Mouse (Mus musculus) embryonic facial prominence, embryonic 10.5 days (tissue): ENCODE data around the gene Lenep. TPM values are rescaled to one million over a fixed set of nuclear protein-coding genes. Genes with fewer than 3 reads are reported as not detected.

Source experiments
- DNase-seq: peaks from one replicate; pipeline ENCODE4 v3.0.0-alpha.2; 2017; ENCODE audit warnings: low spot score
- H3K27ac ChIP-seq: fragments of 300-500 bp; sonication (generic); replicated peaks from 2 replicates; pipeline ENCODE4 v1.5.1; 2016; ENCODE audit warnings: mild to moderate bottlenecking
- H3K27me3 ChIP-seq: fragments of 300-500 bp; sonication (generic); replicated peaks from 2 replicates; pipeline ENCODE4 v1.6.1; 2016; ENCODE audit warnings: low read depth, mild to moderate bottlenecking; ENCODE audit not compliant: poor library complexity, severe bottlenecking
- H3K36me3 ChIP-seq: fragments of 300-500 bp; sonication (generic); replicated peaks from 2 replicates; pipeline ENCODE4 v1.6.1; 2016; ENCODE audit warnings: mild to moderate bottlenecking, moderate library complexity
- H3K4me1 ChIP-seq: fragments of 300-500 bp; sonication (generic); 2 replicates; pipeline ENCODE4 v1.6.1; 2016
- H3K4me3 ChIP-seq: fragments of 300-500 bp; sonication (generic); 2 replicates; pipeline ENCODE4 v1.5.1; 2016; ENCODE audit warnings: mild to moderate bottlenecking, moderate library complexity
- H3K9me3 ChIP-seq: fragments of 300-500 bp; sonication (generic); 2 replicates; pipeline ENCODE4 v1.6.1; 2016; ENCODE audit warnings: mild to moderate bottlenecking
- WGBS: fragments of 180-500 bp; shearing (Covaris S2); methylation state at CpG from one replicate; pipeline ENCODE4 v1.1.7; 2016; 5-methylcytosine and 5-hydroxymethylcytosine counted together
- polyA plus RNA-seq: library from polyadenylated mRNA; unstranded; fragments of >200 nt; fragmentation: Nextera tagmentation; extraction: Ambion mirVana; gene quantifications from 2 replicates; pipeline ENCODE4 v1.2.1, GENCODE M21; 2016

Lenep gene
- polyA plus RNA-seq, 1 experiment from 2014 or later, result not detected

DNA sequence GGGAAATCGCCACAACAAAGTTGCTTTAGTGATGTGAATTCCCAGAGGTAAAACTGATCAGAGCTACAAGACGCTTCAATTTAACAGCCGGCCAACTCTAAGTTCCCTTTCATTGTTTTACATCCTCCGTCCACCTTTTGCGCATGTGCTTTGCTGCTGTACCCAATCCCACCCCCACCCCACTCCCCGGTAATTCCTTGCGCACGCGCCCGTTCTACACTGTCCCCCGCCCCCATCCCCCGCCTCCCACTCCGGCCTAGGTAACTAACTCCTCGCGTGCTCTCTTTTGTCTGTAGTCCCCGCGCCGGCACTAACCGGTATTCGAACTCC is 15.2 kb upstream of the Lenep start:
- H3K27ac ChIP-seq, result peak overlapping the region; percentile 92
- H3K36me3 ChIP-seq, result peaks cover 40% of the 10 kb centered on the region
- DNase-seq, result no peak
- peak overlapping the region; percentile 76 for H3K4me3 ChIP-seq
- H3K9me3 ChIP-seq, result no peaks in the 10 kb centered on the region
- H3K4me1 ChIP-seq, result peaks cover 47% of the 10 kb centered on the region
- under 1% methylated on average over 20 of the region's 20 CpGs for WGBS
- H3K27me3 ChIP-seq, result no peaks in the 10 kb centered on the region

DNA sequence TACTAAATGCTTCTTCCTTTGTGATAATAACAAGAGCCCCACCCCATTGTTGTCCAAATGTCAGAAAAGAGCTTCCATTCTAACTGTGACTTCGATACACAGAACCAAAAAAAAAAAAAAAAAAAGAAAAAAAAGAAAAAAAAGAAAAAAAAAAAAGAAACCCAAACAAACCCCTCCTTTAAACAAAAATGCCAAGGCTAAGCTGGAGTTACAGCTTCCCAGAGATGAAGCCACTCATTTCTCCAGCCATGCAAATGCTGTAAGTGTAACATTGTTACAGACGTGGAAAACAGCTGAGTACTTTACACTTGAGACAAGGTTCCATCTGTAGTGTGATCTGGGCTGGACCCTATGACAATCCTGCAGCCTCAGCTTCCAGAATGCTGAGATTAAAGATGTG is 14.5 kb upstream of the Lenep start:
- H3K4me1 ChIP-seq, result peaks cover 40% of the 10 kb centered on the region
- no peaks in the 10 kb centered on the region for H3K9me3 ChIP-seq
- H3K27me3 ChIP-seq, result no peaks in the 10 kb centered on the region
- 36% methylated on average over 2 of the region's 2 CpGs for WGBS
- H3K36me3 ChIP-seq, result peaks cover 40% of the 10 kb centered on the region
- H3K4me3 ChIP-seq, result peak overlapping the region; percentile 76
- no peak for DNase-seq
- H3K27ac ChIP-seq, result peak overlapping the region; percentile 92

DNA sequence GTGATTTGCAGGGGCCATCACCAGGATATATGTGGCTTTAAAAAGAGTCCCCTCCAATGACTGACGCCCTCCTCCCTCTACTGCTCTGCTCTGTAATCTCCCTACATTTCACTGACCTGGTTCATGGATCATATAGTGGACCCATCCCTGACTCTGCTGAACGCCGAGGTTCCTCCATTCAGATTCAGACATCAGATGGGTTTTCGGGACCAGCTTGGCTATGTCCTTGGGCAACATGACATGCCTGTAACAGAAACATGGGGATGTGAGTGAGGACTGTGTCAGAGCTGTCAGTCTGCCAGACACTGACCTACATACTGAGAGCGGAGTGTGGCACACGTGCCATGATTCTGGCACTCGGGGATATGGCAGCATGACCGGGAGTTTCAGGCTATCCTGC is 13.6 kb upstream of the Lenep start:
- Histone ChIP-seq H3K36me3 (peaks cover 40% of the 10 kb centered on the region), H3K4me3 (peak overlapping the region; percentile 76), H3K9me3 (no peaks in the 10 kb centered on the region), H3K27me3 (no peaks in the 10 kb centered on the region), H3K27ac (no peak overlapping the region), H3K4me1 (peaks cover 34% of the 10 kb centered on the region)
- no peak for DNase-seq
- 96% methylated on average over 8 of the region's 8 CpGs for WGBS

DNA sequence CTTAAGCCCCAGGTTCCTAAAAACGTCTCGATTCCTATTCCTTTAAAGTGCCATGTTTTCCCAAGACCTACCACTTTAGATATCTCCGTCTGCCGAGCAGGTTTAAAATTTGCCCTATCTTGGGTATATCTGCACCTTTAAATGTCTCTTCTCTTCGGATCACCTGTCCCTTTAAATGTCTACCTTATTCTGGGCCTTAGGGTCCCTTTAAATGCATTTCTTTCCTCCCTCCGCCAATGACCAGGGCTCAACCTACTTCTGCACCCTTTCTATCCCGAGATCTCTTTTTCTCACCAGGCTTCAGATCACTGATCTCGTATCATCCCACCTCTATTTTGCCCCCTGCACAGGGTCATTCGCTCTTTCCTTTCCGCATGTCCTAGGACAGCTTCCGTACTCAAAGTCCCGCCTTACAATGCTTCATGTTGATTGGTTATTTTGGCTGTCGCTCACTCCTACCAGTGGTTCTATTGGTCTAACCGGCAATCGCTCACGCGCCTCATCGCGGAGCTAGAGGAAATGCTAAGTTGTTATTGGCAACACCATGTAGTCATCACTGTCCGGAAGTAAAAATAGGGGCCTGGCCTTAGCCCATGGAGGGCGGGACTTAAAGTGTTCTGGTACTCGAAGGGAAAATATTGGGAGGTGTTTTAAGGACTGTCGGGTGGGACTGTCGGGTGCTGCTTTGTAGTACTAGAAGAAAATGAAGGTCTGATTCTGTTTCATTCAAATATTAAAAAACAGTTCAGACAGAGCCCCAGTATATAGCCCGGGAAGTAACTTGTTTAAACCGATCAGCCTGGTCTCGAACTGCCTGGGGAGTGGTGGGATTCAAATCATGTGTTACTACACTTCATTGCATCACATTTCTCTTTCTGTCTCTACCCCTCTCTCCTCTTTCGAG is 9.1 kb upstream of the Lenep start, which contains the start of gene Flad1:
Flad1 (minus strand) TSS at position 381 of the 904 bp plus-strand sequence.
- peak within 1 kb of the TSS; percentile 62 for H3K4me3 ChIP-seq
- WGBS, result 6% methylated on average over 28 of the region's 28 CpGs
- H3K36me3 ChIP-seq, result peaks cover 61% of the 10 kb centered on the region
- H3K27ac ChIP-seq, result peak within 1 kb of the TSS; percentile 62
- peaks cover 17% of the 10 kb centered on the region for H3K4me1 ChIP-seq
- H3K27me3 ChIP-seq, result no peaks in the 10 kb centered on the region
- no peaks in the 10 kb centered on the region for H3K9me3 ChIP-seq
- DNase-seq, result peak; percentile 95

DNA sequence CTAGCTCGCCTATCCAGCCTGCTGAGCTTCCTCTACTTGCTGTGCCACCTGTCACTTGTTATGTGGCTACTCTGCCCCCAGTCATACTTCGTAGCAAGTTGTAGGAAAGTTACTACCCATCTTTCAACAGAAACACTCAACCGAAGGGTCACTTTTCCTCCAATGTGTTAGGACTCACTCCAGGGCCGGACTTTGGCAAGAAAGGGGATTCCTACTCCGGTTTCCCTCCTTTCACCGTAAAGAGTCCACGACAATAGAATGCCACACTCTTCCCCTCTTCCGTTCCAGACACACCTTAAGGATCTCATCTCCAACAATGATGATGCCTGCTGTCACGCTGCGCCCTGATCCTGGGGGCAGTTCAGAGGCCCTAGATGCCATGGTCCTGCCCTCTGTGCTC is 8.3 kb upstream of the Lenep start:
- 80% methylated on average over 10 of the region's 10 CpGs for WGBS
- Histone ChIP-seq H3K4me3 (peak overlapping the region; percentile 62), H3K36me3 (peaks cover 53% of the 10 kb centered on the region), H3K27ac (peak overlapping the region; percentile 62), H3K4me1 (peaks cover 9% of the 10 kb centered on the region), H3K9me3 (no peaks in the 10 kb centered on the region), H3K27me3 (no peaks in the 10 kb centered on the region)
- no peak for DNase-seq

DNA sequence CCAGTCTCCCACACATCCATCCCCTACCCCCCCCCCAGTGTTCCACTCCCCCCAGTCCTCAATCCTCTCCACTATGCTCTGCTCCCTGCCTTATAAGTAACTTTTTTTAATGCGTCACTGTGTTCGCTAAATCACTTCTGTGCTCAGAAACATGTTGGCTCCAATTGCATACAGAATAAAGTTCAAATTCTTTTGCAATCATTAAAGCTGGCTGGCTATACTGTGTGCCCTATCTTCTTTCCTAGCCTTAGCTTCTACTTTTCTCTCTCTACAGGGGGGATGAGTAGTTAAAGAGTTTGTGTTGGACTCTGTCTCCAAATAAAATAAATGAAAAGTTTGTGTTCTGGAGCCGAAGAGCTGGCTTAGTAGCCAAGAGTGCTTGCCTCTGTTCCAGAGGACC is 7.1 kb upstream of the Lenep start:
- peaks cover 49% of the 10 kb centered on the region for H3K36me3 ChIP-seq
- H3K27me3 ChIP-seq, result no peaks in the 10 kb centered on the region
- 0 out of 2 replicates have a peak overlapping the region, but pooled peaks have one; percentile 3 for H3K4me3 ChIP-seq
- DNase-seq, result no peak
- WGBS, result 95% methylated on average over 3 of the region's 3 CpGs
- peaks cover 9% of the 10 kb centered on the region for H3K4me1 ChIP-seq
- H3K9me3 ChIP-seq, result no peaks in the 10 kb centered on the region
- no peak overlapping the region for H3K27ac ChIP-seq

DNA sequence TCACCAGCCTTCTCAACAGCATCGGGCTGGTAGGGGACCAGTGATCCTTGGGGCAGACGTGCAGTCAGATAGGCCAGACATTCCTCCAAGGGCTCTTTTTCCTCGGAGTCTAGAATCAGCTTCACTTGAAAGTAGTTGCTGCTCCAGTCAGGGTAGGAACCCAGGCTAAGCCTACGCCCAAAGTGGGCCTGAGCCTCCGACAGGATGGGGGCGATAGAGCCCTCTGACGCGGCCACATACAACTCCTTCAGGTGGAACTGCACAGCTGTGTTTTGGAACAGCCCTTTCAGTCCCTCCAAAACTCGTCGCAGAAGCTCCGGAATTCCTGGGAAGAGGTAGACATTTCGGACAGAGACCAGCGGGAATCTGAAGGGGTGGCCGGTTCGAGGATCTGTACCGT is 5.9 kb upstream of the Lenep start:
- no peaks in the 10 kb centered on the region for H3K9me3 ChIP-seq
- no peaks in the 10 kb centered on the region for H3K27me3 ChIP-seq
- H3K27ac ChIP-seq, result no peak overlapping the region
- H3K4me1 ChIP-seq, result peaks cover 9% of the 10 kb centered on the region
- DNase-seq, result no peak
- peaks cover 47% of the 10 kb centered on the region for H3K36me3 ChIP-seq
- WGBS, result 63% methylated on average over 16 of the region's 16 CpGs
- no peak overlapping the region for H3K4me3 ChIP-seq

DNA sequence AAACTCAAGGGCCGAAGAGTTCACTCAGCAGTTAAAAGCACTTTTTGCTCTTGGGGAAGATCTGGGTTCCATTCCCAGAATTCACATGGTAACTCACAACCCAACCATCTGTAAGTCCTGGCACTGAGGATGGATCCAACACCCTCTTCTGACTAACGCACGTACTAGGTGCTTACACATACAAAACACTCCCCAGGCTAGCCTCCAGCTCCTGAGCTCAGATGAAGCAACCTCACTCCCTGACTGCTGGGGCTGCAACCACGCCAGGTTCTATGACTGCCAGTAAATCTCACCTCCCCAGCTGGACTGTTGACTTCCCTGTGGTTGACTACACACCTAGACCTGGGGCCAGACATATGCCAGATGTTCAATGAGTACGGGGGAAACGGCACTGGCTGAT is 4.3 kb upstream of the Lenep start:
- Histone ChIP-seq H3K4me3 (no peak overlapping the region), H3K27me3 (no peaks in the 10 kb centered on the region), H3K4me1 (peaks cover 9% of the 10 kb centered on the region), H3K27ac (no peak overlapping the region), H3K36me3 (peaks cover 56% of the 10 kb centered on the region), H3K9me3 (no peaks in the 10 kb centered on the region)
- WGBS, result 93% methylated on average over 6 of the region's 6 CpGs
- DNase-seq, result no peak

DNA sequence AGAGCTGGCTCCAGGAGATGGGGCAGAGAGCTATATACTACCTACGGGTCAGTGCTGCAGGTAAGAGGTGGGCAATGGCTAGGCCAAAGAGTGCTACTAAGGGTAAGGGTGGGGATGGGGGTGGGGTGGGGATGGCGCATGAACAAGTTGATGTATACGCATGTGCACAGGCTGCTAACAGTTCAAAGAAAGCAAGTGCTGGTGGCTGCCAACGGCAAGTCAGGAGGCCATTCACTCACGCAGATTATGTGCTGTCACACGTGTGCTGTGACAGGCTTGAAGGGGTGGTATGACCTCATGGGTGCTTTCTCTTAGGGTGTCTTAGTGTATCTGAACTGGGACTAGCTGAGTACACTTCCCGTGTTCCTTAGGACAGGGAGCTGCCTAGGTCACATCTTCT is 1.3 kb downstream of the Lenep start:
- no peak overlapping the region for H3K4me3 ChIP-seq
- peaks cover 6% of the 10 kb centered on the region for H3K4me1 ChIP-seq
- H3K27ac ChIP-seq, result no peak overlapping the region
- H3K36me3 ChIP-seq, result peaks cover 41% of the 10 kb centered on the region
- H3K9me3 ChIP-seq, result no peaks in the 10 kb centered on the region
- DNase-seq, result no peak
- WGBS, result 91% methylated on average over 7 of the region's 7 CpGs
- no peaks in the 10 kb centered on the region; the same call in 1 of the 2 replicates for H3K27me3 ChIP-seq

DNA sequence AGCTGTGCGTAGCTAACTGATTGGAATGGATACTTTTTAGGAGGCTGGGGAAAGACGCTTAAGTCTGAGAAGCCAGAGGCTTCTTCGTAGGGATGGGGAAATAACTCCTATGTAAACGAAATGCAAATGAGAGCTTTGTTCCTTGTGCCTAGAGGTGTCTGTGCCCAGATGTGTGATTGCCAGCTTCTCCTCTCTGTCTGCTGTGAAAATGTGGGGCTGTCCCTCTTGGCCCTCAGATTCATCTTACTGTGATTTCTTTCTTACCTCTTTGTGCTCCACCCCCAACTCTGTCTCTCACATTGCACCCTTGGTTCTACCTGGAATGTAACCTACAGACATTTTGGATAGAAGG is 6.0 kb downstream of the Lenep start:
- Histone ChIP-seq H3K4me1 (peaks cover 53% of the 10 kb centered on the region), H3K27ac (peak overlapping the region; percentile 83), H3K4me3 (peak overlapping the region; percentile 74), H3K36me3 (peaks cover 6% of the 10 kb centered on the region), H3K9me3 (no peaks in the 10 kb centered on the region), H3K27me3 (peaks cover 29% of the 10 kb centered on the region)
- WGBS, result 2% methylated on average over 4 of the region's 4 CpGs
- DNase-seq, result no peak

DNA sequence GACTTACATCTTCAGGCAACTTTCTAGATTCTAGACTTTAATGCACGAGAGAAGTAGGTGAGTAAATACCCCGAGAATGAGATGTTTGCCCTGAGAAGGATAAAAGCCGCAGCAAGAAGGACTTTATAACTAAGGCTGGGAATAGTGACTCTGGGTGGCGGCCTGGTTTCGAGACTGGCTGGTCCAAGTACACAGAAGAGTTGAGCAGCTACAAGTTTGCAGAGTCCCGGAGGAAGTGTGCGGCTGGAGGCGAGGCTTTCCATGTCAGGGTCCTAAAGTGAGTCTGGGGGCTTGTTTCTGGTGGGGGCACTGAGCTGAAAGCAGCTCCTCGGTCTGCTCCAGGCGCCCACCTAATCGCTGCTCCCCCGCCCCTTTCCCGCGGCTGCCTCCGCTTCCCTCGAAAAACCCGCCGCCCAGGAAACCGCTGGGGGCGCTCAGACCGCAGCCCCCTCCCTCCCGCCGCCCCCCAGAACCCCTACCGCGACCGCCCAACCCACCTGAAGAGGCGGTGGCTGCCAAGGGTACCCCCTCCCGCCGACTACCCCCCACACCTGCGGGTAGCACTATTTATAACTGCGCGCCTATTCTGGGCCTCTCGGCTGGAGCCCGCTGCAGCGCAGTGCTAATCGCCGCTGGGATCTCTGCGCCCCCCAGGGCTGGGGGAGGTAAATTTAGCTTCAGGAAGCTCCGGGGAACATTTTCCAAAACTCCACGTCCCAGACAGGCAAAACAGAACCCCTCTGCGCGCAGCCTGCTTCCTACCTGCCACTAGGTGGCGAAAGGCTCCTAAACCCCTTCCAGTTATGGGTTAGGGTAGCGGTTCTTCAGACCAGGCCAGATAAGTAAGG is 6.6 kb downstream of the Lenep start:
- under 1% methylated on average over 44 of the region's 44 CpGs for WGBS
- Histone ChIP-seq H3K9me3 (no peaks in the 10 kb centered on the region), H3K27ac (peak overlapping the region; percentile 83), H3K36me3 (peaks cover 4% of the 10 kb centered on the region), H3K4me1 (peaks cover 59% of the 10 kb centered on the region), H3K4me3 (peak overlapping the region; percentile 74), H3K27me3 (peaks cover 35% of the 10 kb centered on the region)
- DNase-seq, result peak; percentile 83

DNA sequence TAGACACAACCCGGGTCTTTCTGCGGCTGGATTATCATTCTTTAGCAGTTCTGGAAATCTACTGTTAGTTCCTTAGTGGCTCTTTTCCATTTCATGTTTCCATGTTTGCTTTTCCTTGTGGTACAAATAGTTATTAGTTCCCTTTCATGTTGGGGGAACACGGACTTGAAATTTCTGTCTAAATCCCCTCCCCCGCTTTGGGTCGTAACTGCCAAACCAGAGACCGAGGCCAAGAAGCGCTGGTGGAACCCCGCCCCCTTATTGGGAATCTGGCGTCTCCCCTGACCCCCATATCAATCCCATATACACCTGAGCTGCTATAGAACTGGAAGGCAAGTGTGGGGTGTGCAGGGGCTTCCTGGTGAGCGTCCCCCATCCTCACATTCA is 7.2 kb downstream of the Lenep start:
- Histone ChIP-seq H3K4me1 (peaks cover 66% of the 10 kb centered on the region), H3K27ac (peak overlapping the region; percentile 86), H3K9me3 (no peaks in the 10 kb centered on the region), H3K36me3 (peaks cover 3% of the 10 kb centered on the region; the same call in 1 of the 2 replicates), H3K4me3 (peak overlapping the region; percentile 74), H3K27me3 (peaks cover 41% of the 10 kb centered on the region)
- under 1% methylated on average over 10 of the region's 10 CpGs for WGBS
- DNase-seq, result no peak
